Mouse (Mus musculus): Measurements from ENCODE around the gene Plcb1.

Gene Plcb1

GRCm38 (mm10) chr2:134913542-134913941 is 127.7 kb downstream of the Plcb1 start:
- DNase-seq (ENCODE audit: low spot score), result no peak

GRCm38 (mm10) chr2:134914091-134914550 is 128.3 kb downstream of the Plcb1 start:
- no peak for DNase-seq (ENCODE audit: low spot score)

DNA sequence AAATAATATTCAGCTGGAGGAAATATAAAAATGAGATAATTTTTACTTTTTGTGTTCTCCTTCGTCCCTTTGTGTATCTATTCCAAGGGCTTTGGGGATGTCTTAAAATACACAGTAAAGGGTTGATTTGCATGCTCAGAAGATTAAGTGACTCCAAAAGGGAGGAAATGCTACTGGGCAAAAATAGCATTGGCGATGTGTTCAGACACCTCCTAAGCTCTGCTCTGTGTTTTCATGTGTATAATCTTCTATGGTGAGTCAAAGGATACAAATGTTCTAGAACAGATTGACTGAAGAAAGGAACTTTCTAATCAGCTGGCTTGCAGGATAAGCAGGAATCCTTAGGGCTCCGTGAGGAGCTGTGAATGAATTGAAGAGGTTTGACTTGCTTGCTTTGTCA is 129.2 kb downstream of the Plcb1 start:
- no peak for DNase-seq (ENCODE audit: low spot score)

GRCm38 (mm10) chr2:134920611-134921280 is 134.9 kb downstream of the Plcb1 start:
- DNase-seq (ENCODE audit: low spot score), result no peak

GRCm38 (mm10) chr2:134922636-134923375 is 136.9 kb downstream of the Plcb1 start:
- no peak for DNase-seq (ENCODE audit: low spot score)

GRCm38 (mm10) chr2:134924143-134924655 is 138.3 kb downstream of the Plcb1 start:
- no peak for DNase-seq (ENCODE audit: low spot score)

GRCm38 (mm10) chr2:134926266-134926665 is 140.4 kb downstream of the Plcb1 start:
- DNase-seq (ENCODE audit: low spot score), result no peak

DNA sequence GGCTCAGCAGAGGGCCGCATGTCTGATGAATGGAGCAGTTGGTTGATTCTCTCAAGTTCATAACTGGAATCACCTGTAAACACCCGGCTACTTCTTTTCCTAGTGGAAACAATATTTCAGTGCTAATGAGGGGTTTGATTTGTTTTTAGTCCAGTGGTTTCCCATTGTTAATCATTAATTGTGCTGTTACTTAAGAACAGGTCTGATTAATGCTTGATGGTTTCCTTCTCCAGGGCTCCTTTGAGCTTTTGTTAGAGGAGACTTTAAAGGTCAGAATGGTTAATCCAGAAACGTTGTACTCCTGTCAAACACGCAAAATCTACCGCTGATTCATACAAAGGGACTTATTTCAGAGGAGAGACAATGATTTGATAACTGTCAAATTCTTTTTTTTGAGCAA is 141.2 kb downstream of the Plcb1 start:
- DNase-seq (ENCODE audit: low spot score), result no peak

DNA sequence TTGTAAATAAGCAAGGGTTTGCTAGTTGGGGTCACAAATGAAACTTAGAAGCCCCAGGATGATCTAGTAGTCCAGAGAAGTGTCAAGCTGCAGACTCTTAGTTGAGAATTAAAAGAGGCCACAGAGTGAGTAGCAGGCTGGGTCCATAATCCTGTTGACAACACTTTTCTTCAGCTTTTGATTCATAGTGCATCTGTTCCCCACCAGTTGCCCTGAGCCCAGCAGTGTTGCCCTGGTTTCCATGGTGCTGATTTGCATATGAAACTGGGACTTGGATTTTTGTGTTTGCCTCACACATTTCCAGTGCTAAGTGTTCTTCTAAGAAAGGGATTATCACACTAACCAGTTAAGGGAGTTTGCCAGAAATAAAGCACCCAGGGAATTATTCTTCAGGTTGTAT is 143.6 kb downstream of the Plcb1 start:
- no peak for DNase-seq (ENCODE audit: low spot score)

GRCm38 (mm10) chr2:134930961-134931360 is 145.1 kb downstream of the Plcb1 start:
- DNase-seq (ENCODE audit: low spot score), result no peak

- DNase-seq (ENCODE audit: low spot score), result no peak
These were observed 146.0 kb downstream of the Plcb1 start for GRCm38 (mm10) chr2:134931756-134932421.

- no peak for DNase-seq (ENCODE audit: low spot score)
These were observed 149.6 kb downstream of the Plcb1 start for GRCm38 (mm10) chr2:134935469-134935868.

DNA sequence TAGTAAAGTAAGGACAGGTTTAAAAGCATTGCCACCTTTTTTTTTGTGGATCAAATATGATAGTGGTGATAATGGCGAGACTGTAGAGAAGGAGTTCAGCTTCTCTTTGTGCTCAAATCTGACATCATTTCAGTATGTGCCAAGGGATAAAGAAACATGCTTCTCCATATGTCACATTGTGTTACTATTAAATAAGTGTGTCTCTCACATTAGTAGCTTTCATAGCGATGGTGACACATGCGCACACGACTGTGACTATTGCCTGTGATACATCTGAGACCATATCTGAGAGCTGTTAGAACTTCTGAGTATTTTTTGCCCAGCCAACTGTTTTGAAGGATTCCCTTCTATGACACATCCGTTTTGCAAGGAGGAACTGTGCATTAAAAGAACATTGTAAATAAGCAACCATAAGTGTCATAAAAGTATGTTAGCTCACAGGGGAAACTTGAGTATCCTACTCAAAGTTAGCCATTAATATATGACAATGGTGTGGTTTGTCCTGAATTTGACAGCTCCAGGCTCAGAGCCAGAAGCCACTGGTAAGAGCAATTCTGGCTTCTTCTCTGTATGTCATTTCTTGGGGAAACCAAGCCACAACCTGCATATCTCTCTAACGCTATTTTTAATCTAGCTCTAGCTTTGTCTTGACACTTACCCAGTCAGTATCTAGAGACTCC is 150.2 kb downstream of the Plcb1 start:
- no peak for DNase-seq (ENCODE audit: low spot score)

GRCm38 (mm10) chr2:134937666-134938065 is 151.8 kb downstream of the Plcb1 start:
- no peak for DNase-seq (ENCODE audit: low spot score)

DNA sequence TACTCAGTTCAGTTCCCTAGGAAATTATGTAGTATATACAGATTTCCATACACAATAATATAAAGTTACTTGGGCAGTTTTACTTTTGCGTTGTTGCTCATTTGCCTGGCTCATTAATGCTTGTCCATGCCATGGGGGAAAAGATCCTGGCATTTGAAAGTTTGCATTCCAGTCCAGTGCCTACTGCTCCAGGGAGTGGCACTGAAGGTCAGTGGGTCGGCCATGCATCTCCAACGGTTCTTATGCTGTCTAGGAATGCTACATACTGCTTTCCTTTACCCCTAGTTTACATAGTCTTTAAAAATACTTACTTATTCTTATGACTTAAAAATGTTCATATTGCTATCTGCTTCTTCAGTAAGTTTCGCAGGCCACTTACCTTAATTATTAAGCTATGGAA is 156.2 kb downstream of the Plcb1 start:
- DNase-seq (ENCODE audit: low spot score), result no peak

DNA sequence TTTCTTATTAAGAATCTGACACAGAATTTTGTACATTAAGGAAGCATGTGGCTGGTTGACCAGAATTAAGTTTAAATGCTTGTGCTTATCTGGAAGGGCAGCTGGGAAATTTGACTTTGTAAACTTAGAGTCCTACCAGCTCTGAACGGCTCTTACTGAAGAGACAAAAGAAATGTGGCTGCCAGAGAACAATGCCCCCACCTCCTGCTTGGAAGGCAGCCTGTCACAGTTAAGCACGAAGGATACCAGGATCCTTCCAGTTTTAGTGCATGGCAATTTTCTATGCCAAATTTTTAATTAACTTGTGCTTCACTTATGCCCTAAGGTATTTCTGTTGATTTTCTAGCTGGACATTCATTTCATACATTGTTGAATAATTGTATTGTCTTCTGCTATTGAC is 157.1 kb downstream of the Plcb1 start:
- DNase-seq (ENCODE audit: low spot score), result no peak

DNA sequence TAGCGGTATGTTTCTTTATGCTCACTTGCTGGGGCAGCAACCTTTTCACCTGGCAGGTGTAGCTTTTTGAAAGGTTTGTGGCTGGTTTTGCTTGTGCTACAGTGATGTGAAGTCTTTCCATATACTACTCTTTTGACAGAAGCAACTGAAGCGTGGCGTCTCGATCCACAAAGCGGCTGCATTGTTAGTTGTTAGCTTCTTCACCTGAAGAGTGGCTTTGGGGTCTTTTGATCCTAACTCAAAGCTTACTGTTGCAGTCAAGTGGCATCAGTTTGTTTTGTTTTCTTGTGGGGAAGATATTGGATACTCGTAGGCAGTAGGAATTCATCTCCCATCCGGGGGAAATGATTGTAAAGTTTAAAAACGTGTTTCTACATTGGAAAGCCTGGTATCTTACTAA is 160.5 kb downstream of the Plcb1 start:
- DNase-seq (ENCODE audit: low spot score), result no peak

DNA sequence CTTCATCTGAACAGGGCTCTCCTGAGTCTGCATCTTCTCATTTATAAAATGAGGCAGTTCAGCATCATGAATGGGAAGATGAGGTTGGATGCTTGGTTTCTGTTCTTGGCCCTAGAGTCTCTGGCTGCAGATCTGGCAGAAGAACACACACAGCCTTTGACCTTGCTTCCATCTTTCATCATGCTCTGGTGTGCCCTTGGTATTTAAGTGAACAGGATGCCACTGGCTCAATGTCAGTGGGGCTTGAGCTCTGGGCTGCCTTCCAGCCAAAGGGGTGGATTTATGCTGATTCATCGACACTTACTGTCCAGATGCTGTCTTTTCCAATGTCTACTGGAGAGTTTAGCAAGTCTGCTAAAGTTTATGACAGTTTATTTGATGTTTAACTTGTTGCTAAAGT is 161.0 kb downstream of the Plcb1 start:
- no peak for DNase-seq (ENCODE audit: low spot score)

DNA sequence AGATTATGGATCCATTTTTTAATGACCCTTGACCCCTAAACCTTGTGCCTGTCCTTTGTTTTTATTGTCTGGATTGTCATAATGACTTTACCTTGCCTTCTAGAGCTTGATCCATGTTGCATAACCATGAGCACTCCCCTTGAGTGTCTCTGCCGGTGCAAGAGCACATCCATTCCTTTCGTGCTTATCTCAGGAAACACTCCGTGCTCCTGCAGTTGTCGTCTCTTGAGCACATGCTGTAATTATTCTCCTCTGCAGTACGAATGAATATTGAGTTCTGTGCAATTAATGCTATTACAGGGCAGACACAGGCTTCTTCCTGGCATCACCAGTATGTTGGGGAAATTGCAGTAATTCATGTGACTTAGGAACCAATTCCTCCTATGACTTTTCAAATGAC is 166.2 kb downstream of the Plcb1 start:
- no peak for DNase-seq (ENCODE audit: low spot score)

GRCm38 (mm10) chr2:134956436-134956835 is 170.6 kb downstream of the Plcb1 start:
- no peak for DNase-seq (ENCODE audit: low spot score)

GRCm38 (mm10) chr2:134966131-134966530 is 180.3 kb downstream of the Plcb1 start:
- no peak for DNase-seq (ENCODE audit: low spot score)

- DNase-seq (ENCODE audit: low spot score), result no peak
These were observed 182.5 kb downstream of the Plcb1 start for GRCm38 (mm10) chr2:134968380-134968779.

Measured in spleen, adult 12 weeks (tissue).